Mouse (Mus musculus) heart, postnatal 0 days (tissue): Measurements from ENCODE around the gene Prmt1.

Source experiments
- CTCF ChIP-seq: IDR thresholded peaks from 2 replicates; pipeline ENCODE4 v1.5.1; 2016; ENCODE audit warnings: antibody characterized with exemption, control low read depth, low read depth
- EP300 ChIP-seq: IDR thresholded peaks from 2 replicates; pipeline ENCODE4 v1.6.1; 2016; ENCODE audit warnings: antibody characterized with exemption, low read depth

GRCm38 (mm10) chr7:45020225-45020624, 33.9 kb upstream of the Prmt1 start:
- TF ChIP-seq CTCF (no peak), EP300 (no peak)
